ENCODE assay signal across 14 mouse cellular contexts in genomic region chr14:78500578-78500977, GRCm38 (mm10). TPM values are rescaled to one million over a fixed set of nuclear protein-coding genes. Genes with fewer than 3 reads are reported as not detected.
DNase-seq lines count a peak whose midpoint lies in the region; ATAC-seq and TF ChIP-seq lines count a peak whose summit lies in the region.
"Had no signal": no experiment of that assay in that cellular context is flagged by ENCODE, and none has a peak within 500 bp of the region (broad histone marks: within the 10 kb centered on the region; RNA-seq: fewer than 3 reads in every experiment).

No protein-coding gene starts in this region.

- DNase-seq in embryonic facial prominence, embryonic 11.5 days (ENCODE audit: low spot score) = peak; percentile 9
- DNase-seq in embryonic facial prominence, embryonic 10.5 days (ENCODE audit: low spot score) = no peak
- DNase-seq in liver, postnatal 0 days = no peak
- peak; percentile 6 for DNase-seq in mesoderm, embryonic 11.5 days (ENCODE audit: low read depth, low spot score)
- no peak for DNase-seq in adrenal gland, adult 2 months
- DNase-seq: gastrocnemius, adult 2 months; lung, postnatal 10 days; thymus, postnatal 25 days had no signal

- WGBS in embryonic facial prominence, embryonic 11.5 days = 81% methylated on average over 3 of the region's 3 CpGs
- 74% methylated on average over 3 of the region's 3 CpGs for WGBS in embryonic facial prominence, embryonic 10.5 days
- WGBS in liver, postnatal 0 days (ENCODE audit: insufficient replicate concordance) = 77% methylated on average over 3 of the region's 3 CpGs
- WGBS in liver, embryonic 12.5 days (ENCODE audit: insufficient replicate concordance) = 70% methylated on average over 3 of the region's 3 CpGs

- no peak overlapping the region for H3K4me3 ChIP-seq in embryonic facial prominence, embryonic 11.5 days (ENCODE audit: low read depth, low read length)
- H3K4me3 ChIP-seq in embryonic facial prominence, embryonic 10.5 days = no peak overlapping the region
- H3K4me3 ChIP-seq in liver, postnatal 0 days (ENCODE audit: low read depth, low read length) = no peak overlapping the region
- no peak overlapping the region for H3K4me3 ChIP-seq in liver, embryonic 12.5 days
- H3K4me3 ChIP-seq in E14TG2a.4 (replicated peaks; ENCODE audit: low read length) = no peak overlapping the region
- H3K4me3 ChIP-seq: gastrocnemius, adult 2 months; limb, embryonic 15.5 days; midbrain, embryonic 13.5 days had no signal

- no peak overlapping the region for H3K4me2 ChIP-seq in embryonic facial prominence, embryonic 11.5 days (ENCODE audit: low read depth, low read length)
- H3K4me2 ChIP-seq in liver, postnatal 0 days (ENCODE audit: low read depth, low read length) = no peak overlapping the region
- H3K4me2 ChIP-seq in liver, embryonic 12.5 days = no peak overlapping the region
- H3K4me2 ChIP-seq: limb, embryonic 15.5 days; midbrain, embryonic 13.5 days had no signal

- no peaks in the 10 kb centered on the region for H3K36me3 ChIP-seq in embryonic facial prominence, embryonic 11.5 days (replicated peaks; ENCODE audit: control insufficient read depth, insufficient read depth, low read depth, low read length)
- peaks cover 63% of the 10 kb centered on the region for H3K36me3 ChIP-seq in embryonic facial prominence, embryonic 10.5 days (replicated peaks)
- H3K36me3 ChIP-seq in liver, postnatal 0 days (replicated peaks; ENCODE audit: insufficient read depth, low read length) = peaks cover 24% of the 10 kb centered on the region
- peaks cover 33% of the 10 kb centered on the region for H3K36me3 ChIP-seq in liver, embryonic 12.5 days
- peaks cover 25% of the 10 kb centered on the region; the same call in 1 of the 2 replicates for H3K36me3 ChIP-seq in E14TG2a.4 (ENCODE audit: insufficient read depth, low read length)

- H3K9me3 ChIP-seq in embryonic facial prominence, embryonic 11.5 days (replicated peaks; ENCODE audit: control insufficient read depth, low read length) = no peaks in the 10 kb centered on the region
- no peaks in the 10 kb centered on the region for H3K9me3 ChIP-seq in embryonic facial prominence, embryonic 10.5 days
- no peaks in the 10 kb centered on the region for H3K9me3 ChIP-seq in liver, postnatal 0 days (ENCODE audit: low read length)
- H3K9me3 ChIP-seq in liver, embryonic 12.5 days (replicated peaks) = no peaks in the 10 kb centered on the region
- H3K9me3 ChIP-seq in E14TG2a.4 (ENCODE audit: low read length) = no peaks in the 10 kb centered on the region
- H3K9me3 ChIP-seq: limb, embryonic 15.5 days; midbrain, embryonic 13.5 days had no signal

- no peak for ATAC-seq in embryonic facial prominence, embryonic 11.5 days (replicated peaks; ENCODE audit: insufficient number of reproducible peaks, low FRiP score, low TSS enrichment, low read depth)
- no peak for ATAC-seq in liver, postnatal 0 days
- no peak for ATAC-seq in liver, embryonic 12.5 days
- ATAC-seq: forebrain, embryonic 14.5 days; hindbrain, embryonic 16.5 days; midbrain, embryonic 13.5 days had no signal

- no peaks in the 10 kb centered on the region for H3K4me1 ChIP-seq in embryonic facial prominence, embryonic 11.5 days (ENCODE audit: control insufficient read depth, insufficient read depth, low read length)
- no peaks in the 10 kb centered on the region for H3K4me1 ChIP-seq in embryonic facial prominence, embryonic 10.5 days
- H3K4me1 ChIP-seq in liver, postnatal 0 days (ENCODE audit: insufficient read depth) = 0 out of 2 replicates have a peak, but pooled peaks cover 6% of the 10 kb centered on the region
- H3K4me1 ChIP-seq in liver, embryonic 12.5 days = peaks cover 26% of the 10 kb centered on the region
- H3K4me1 ChIP-seq in E14TG2a.4 (replicated peaks; ENCODE audit: low read depth, low read length) = no peaks in the 10 kb centered on the region
- H3K4me1 ChIP-seq: limb, embryonic 15.5 days; midbrain, embryonic 13.5 days had no signal

- H3K27me3 ChIP-seq in embryonic facial prominence, embryonic 11.5 days (ENCODE audit: control insufficient read depth, insufficient read depth, low read length) = no peaks in the 10 kb centered on the region
- H3K27me3 ChIP-seq in embryonic facial prominence, embryonic 10.5 days (replicated peaks; ENCODE audit: low read depth, poor library complexity, severe bottlenecking) = no peaks in the 10 kb centered on the region
- H3K27me3 ChIP-seq in liver, postnatal 0 days (ENCODE audit: insufficient read depth, low read length) = no peaks in the 10 kb centered on the region
- H3K27me3 ChIP-seq in liver, embryonic 12.5 days (replicated peaks) = no peaks in the 10 kb centered on the region
- H3K27me3 ChIP-seq in E14TG2a.4 (ENCODE audit: insufficient read depth, low read length) = no peaks in the 10 kb centered on the region
- H3K27me3 ChIP-seq: limb, embryonic 15.5 days; midbrain, embryonic 13.5 days had no signal

- H3K9ac ChIP-seq in embryonic facial prominence, embryonic 11.5 days (replicated peaks; ENCODE audit: low read length) = no peak overlapping the region
- H3K9ac ChIP-seq in liver, postnatal 0 days (replicated peaks) = no peak overlapping the region
- no peak overlapping the region for H3K9ac ChIP-seq in liver, embryonic 12.5 days
- H3K9ac ChIP-seq: limb, embryonic 15.5 days; midbrain, embryonic 13.5 days had no signal

- peak; percentile 34; the same call in 1 of the 2 replicates for TF ChIP-seq CTCF in liver, postnatal 0 days (IDR thresholded peaks at IDR 0.05; ENCODE audit: low read depth)
- peak; percentile 77 for TF ChIP-seq CTCF in E14TG2a.4 (conservative IDR thresholded peaks at IDR 0.05; ENCODE audit: low read length)

- TF ChIP-seq EP300 in liver, postnatal 0 days (IDR thresholded peaks at IDR 0.05; ENCODE audit: low read depth) = no peak

- no peak overlapping the region for H3K27ac ChIP-seq in embryonic facial prominence, embryonic 11.5 days (replicated peaks; ENCODE audit: low read depth, low read length)
- no peak overlapping the region for H3K27ac ChIP-seq in embryonic facial prominence, embryonic 10.5 days (replicated peaks)
- no peak overlapping the region for H3K27ac ChIP-seq in liver, postnatal 0 days (ENCODE audit: low read depth)
- H3K27ac ChIP-seq in liver, embryonic 12.5 days = no peak overlapping the region
- H3K27ac ChIP-seq: gastrocnemius, adult 2 months; limb, embryonic 15.5 days; midbrain, embryonic 13.5 days had no signal

RNA-seq across cellular contexts. Expression of gene Akap11, which starts 36.0 kb away (rescaled TPM):
- 17.7 and 18.0 TPM in 2 replicates for polyA plus RNA-seq in embryonic facial prominence, embryonic 11.5 days (2014; fragmentation: Nextera tagmentation; extraction: Ambion mirVana)
- polyA plus RNA-seq in embryonic facial prominence, embryonic 10.5 days (2016; fragmentation: Nextera tagmentation; extraction: Ambion mirVana) = 16.1 and 17.4 TPM in 2 replicates
- polyA plus RNA-seq in liver, postnatal 0 days (2015; fragmentation: Nextera tagmentation; extraction: Ambion mirVana) = 3.6 and 4.1 TPM in 2 replicates
- polyA plus RNA-seq in liver, embryonic 12.5 days (2016; fragmentation: Nextera tagmentation; extraction: Ambion mirVana) = 9.5 and 11.2 TPM in 2 replicates
- total RNA-seq in adrenal gland, adult 2 months (2021) = 10 to 100 TPM; 38.1 to 46.0 TPM
- polyA plus RNA-seq in adrenal gland, adult 2 months (2012; rRNA removed) = 1.4 and 1.7 TPM in 2 replicates

Comparison
In these comparisons a context has a peak if more than half of its experiments do, and no peak if none do; other contexts are left out.
1. DNase-seq: peak in embryonic facial prominence, embryonic 11.5 days (single experiment) and mesoderm, embryonic 11.5 days (single experiment); none in embryonic facial prominence, embryonic 10.5 days (single experiment), liver, postnatal 0 days (single experiment) and adrenal gland, adult 2 months (single experiment).